Mouse (Mus musculus): Measurements from ENCODE around the gene Ikbkg. TPM values are rescaled to one million over a fixed set of nuclear protein-coding genes. Genes with fewer than 3 reads are reported as not detected.
A peak's percentile ranks its signal among the peaks of the same experiment; 100 is the strongest.
"Not testable (repeated sequence)": the region's sequence is repeated elsewhere in the genome, so short reads cannot be mapped to it uniquely, and the experiment has no call there.

Ikbkg gene
- polyA plus RNA-seq, 1 experiment from 2014 or later, result 22.0 TPM

- WGBS, result 36% methylated on average over 35 of the region's 35 CpGs
- H3K27me3 ChIP-seq (ENCODE audit: control insufficient read depth, insufficient read depth, low read length), result no peaks in the 10 kb centered on the region
- no peaks in the 10 kb centered on the region for H3K9me3 ChIP-seq (ENCODE audit: control insufficient read depth, low read length)
- ATAC-seq (ENCODE audit: low FRiP score, low TSS enrichment), result peak; percentile 1; the same call in 1 of the 2 replicates
- peaks cover under 1% of the 10 kb centered on the region; the same call in 1 of the 2 replicates for H3K36me3 ChIP-seq (ENCODE audit: control insufficient read depth, insufficient read depth, low read length)
- H3K4me2 ChIP-seq (replicated peaks; ENCODE audit: low read depth, low read length), result peak overlapping the region; percentile 61
- H3K4me1 ChIP-seq (ENCODE audit: control insufficient read depth, insufficient read depth, low read length), result no peaks in the 10 kb centered on the region
- H3K9ac ChIP-seq (ENCODE audit: low read depth, low read length), result peak overlapping the region; percentile 50
- peak overlapping the region; percentile 63 for H3K4me3 ChIP-seq (ENCODE audit: low read length)
- peak overlapping the region; percentile 47; the same call in 1 of the 2 replicates for H3K27ac ChIP-seq (ENCODE audit: low read depth, low read length)
These were observed 35.2 kb downstream of the Ikbkg start for GRCm38 (mm10) chrX:74428146-74428825.

- Histone ChIP-seq H3K36me3 (ENCODE audit: control insufficient read depth, insufficient read depth, low read length) (peaks cover 4% of the 10 kb centered on the region), H3K4me1 (ENCODE audit: control insufficient read depth, insufficient read depth, low read length) (no peaks in the 10 kb centered on the region), H3K27me3 (ENCODE audit: control insufficient read depth, insufficient read depth, low read length) (no peaks in the 10 kb centered on the region), H3K27ac (ENCODE audit: low read depth, low read length) (peak within 1 kb of the TSS; percentile 87), H3K4me2 (replicated peaks; ENCODE audit: low read depth, low read length) (peak within 1 kb of the TSS; percentile 61), H3K9me3 (ENCODE audit: control insufficient read depth, low read length) (no peaks in the 10 kb centered on the region), H3K4me3 (ENCODE audit: low read length) (peak within 1 kb of the TSS; percentile 63), H3K9ac (ENCODE audit: low read depth, low read length) (peak within 1 kb of the TSS; percentile 65)
- ATAC-seq (ENCODE audit: low FRiP score, low TSS enrichment), result peak; percentile 89
- 32% methylated on average over 25 of the region's 25 CpGs for WGBS
These were observed 35.8 kb downstream of the Ikbkg start, which contains the start of gene G6pdx for GRCm38 (mm10) chrX:74428826-74429276. Gene G6pdx, minus strand, starts transcription at chrX:74429194.

DNA sequence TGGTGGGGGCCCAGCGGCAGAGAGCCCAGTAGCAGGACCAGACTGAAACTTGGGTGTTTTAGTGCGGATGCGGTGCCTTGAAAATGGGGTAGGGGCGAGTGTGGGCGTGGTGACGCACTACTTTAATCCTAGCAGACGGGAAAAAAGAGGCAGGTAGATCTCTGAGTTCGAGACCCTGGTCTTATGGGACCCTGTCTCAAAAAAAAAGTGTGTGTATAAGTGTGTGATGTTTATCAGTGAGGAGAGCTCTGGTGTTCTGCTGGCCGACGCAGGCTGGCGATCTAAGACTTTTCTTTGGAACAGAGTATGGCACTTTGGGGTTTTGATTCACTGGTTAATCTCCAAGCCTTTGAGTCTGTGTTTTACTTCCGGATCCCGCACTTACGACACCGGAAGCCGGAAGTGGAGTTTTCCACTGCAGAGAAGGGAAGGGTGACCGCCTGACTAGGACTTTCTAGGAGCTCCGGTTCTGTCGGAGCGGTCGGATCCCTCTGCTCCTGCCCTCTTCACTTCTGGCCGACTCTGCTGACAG lies 36.3 kb downstream of the Ikbkg start:
- Histone ChIP-seq H3K27me3 (ENCODE audit: control insufficient read depth, insufficient read depth, low read length) (no peaks in the 10 kb centered on the region), H3K9me3 (ENCODE audit: control insufficient read depth, low read length) (no peaks in the 10 kb centered on the region), H3K27ac (ENCODE audit: low read depth, low read length) (peak overlapping the region; percentile 87), H3K9ac (ENCODE audit: low read depth, low read length) (peak overlapping the region; percentile 65), H3K4me2 (replicated peaks; ENCODE audit: low read depth, low read length) (peak overlapping the region; percentile 61), H3K36me3 (ENCODE audit: control insufficient read depth, insufficient read depth, low read length) (peaks cover 9% of the 10 kb centered on the region), H3K4me1 (ENCODE audit: control insufficient read depth, insufficient read depth, low read length) (no peaks in the 10 kb centered on the region), H3K4me3 (ENCODE audit: low read length) (peak overlapping the region; percentile 63)
- 27% methylated on average over 22 of the region's 22 CpGs for WGBS
- peak; percentile 63 for ATAC-seq (ENCODE audit: low FRiP score, low TSS enrichment)

DNA sequence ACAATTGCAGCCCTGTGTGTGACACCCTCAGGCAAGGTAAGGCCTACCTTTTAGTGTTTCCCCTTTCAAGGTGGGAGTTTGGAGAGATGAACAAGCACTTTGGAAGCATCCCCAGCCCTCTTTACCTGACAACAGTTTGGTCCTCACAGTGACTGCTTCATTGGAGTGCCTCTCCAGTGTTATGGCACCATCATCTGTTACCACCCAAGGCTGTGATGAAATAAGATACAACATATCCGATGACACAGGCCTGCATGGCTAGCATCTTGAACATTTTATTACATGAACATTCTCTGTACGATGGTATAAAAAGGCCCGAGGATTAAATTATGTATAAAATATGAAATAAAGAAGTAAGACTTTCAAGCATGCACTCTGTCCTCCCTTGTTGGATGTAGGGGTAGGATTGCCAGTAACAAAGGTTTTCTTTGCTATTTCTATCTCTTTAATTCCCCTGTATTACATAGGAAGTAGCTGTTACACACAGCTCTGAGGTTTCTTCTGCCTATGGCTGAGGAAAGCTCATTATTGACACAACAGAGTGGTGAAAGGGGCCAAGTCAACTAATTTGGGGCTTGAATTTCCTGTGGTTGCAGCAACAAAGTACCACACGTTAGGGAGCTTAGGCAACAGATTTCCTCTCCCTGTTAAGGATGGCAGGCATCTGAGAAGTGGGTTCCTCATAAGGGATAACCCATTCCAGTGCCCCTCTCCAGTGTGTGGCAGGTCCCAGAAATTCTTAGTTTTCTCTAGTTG lies 58.2 kb downstream of the Ikbkg start:
- ATAC-seq (ENCODE audit: low FRiP score, low TSS enrichment), result no peak
- WGBS, result 84% methylated on average over 4 of the region's 4 CpGs
- no peaks in the 10 kb centered on the region for H3K27me3 ChIP-seq (ENCODE audit: control insufficient read depth, insufficient read depth, low read length)
- no peak overlapping the region for H3K9ac ChIP-seq (ENCODE audit: low read depth, low read length)
- H3K27ac ChIP-seq (ENCODE audit: low read depth, low read length), result no peak overlapping the region
- H3K36me3 ChIP-seq (ENCODE audit: control insufficient read depth, insufficient read depth, low read length), result peaks cover 2% of the 10 kb centered on the region; the same call in 1 of the 2 replicates
- H3K4me2 ChIP-seq (replicated peaks; ENCODE audit: low read depth, low read length), result no peak overlapping the region
- H3K4me1 ChIP-seq (ENCODE audit: control insufficient read depth, insufficient read depth, low read length), result no peaks in the 10 kb centered on the region
- no peaks in the 10 kb centered on the region for H3K9me3 ChIP-seq (ENCODE audit: control insufficient read depth, low read length)
- H3K4me3 ChIP-seq (ENCODE audit: low read length), result no peak overlapping the region

DNA sequence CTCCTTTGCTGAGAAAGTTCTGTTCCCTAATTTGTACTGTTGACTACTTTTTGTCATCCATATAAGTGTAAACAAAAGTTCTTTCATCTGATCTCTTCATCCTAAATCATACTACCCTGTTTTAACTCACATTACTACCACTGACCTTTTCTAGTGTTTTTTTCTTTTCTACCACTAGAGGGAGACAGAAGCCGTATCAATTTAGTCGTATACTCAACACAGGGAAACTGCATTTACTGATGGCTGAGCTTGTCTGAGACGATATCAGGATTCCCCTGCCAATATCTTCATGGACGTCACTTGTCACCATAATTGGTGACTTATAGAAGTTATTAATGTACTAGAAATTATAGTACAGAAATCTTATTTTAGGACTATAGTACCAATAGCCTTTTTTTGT lies 59.7 kb downstream of the Ikbkg start:
- no peak overlapping the region for H3K4me2 ChIP-seq (replicated peaks; ENCODE audit: low read depth, low read length)
- H3K4me3 ChIP-seq (ENCODE audit: low read length), result no peak overlapping the region
- H3K36me3 ChIP-seq (ENCODE audit: control insufficient read depth, insufficient read depth, low read length), result peaks cover 2% of the 10 kb centered on the region; the same call in 1 of the 2 replicates
- WGBS, result 16% methylated on average over 4 of the region's 4 CpGs
- ATAC-seq (ENCODE audit: low FRiP score, low TSS enrichment), result no peak
- no peaks in the 10 kb centered on the region for H3K27me3 ChIP-seq (ENCODE audit: control insufficient read depth, insufficient read depth, low read length)
- H3K9me3 ChIP-seq (ENCODE audit: control insufficient read depth, low read length), result no peaks in the 10 kb centered on the region
- no peak overlapping the region for H3K27ac ChIP-seq (ENCODE audit: low read depth, low read length)
- H3K9ac ChIP-seq (ENCODE audit: low read depth, low read length), result no peak overlapping the region
- H3K4me1 ChIP-seq (ENCODE audit: control insufficient read depth, insufficient read depth, low read length), result no peaks in the 10 kb centered on the region

- H3K27me3 ChIP-seq (ENCODE audit: control insufficient read depth, insufficient read depth, low read length); H3K4me3 ChIP-seq (ENCODE audit: low read length); H3K9me3 ChIP-seq (ENCODE audit: control insufficient read depth, low read length); H3K27ac ChIP-seq (ENCODE audit: low read depth, low read length); H3K36me3 ChIP-seq (ENCODE audit: control insufficient read depth, insufficient read depth, low read length); H3K4me1 ChIP-seq (ENCODE audit: control insufficient read depth, insufficient read depth, low read length); H3K4me2 ChIP-seq (replicated peaks; ENCODE audit: low read depth, low read length); H3K9ac ChIP-seq (ENCODE audit: low read depth, low read length); ATAC-seq (ENCODE audit: low FRiP score, low TSS enrichment): not testable (repeated sequence)
- 68% methylated on average over 12 of the region's 14 CpGs for WGBS
These were observed 88.3 kb downstream of the Ikbkg start, which contains the start of gene Gm6880 for GRCm38 (mm10) chrX:74481349-74481885. Gene Gm6880, minus strand, starts transcription at chrX:74481399.

DNA sequence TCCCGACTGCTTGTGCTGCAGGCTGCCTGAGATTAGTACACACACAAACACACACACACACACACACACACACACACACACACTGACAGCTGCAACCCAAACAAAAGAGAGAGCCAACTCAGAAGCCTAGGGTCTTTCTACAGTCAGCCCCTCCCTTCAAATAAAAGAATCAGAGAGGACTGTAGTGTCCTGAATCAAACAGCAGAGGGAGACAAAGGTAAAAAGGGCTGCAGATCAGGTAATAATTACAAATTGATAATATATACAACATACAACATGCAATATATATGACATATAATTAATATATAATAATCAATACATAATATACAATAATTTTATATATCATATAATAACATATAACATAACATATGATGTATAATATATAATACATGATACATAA lies 104.0 kb downstream of the Ikbkg start:
- no peak overlapping the region for H3K9ac ChIP-seq (ENCODE audit: low read depth, low read length)
- no peak overlapping the region for H3K4me2 ChIP-seq (replicated peaks; ENCODE audit: low read depth, low read length)
- WGBS, result 92% methylated on average over 1 of the region's 1 CpGs
- no peaks in the 10 kb centered on the region for H3K9me3 ChIP-seq (ENCODE audit: control insufficient read depth, low read length)
- ATAC-seq (ENCODE audit: low FRiP score, low TSS enrichment), result no peak
- no peaks in the 10 kb centered on the region for H3K27me3 ChIP-seq (ENCODE audit: control insufficient read depth, insufficient read depth, low read length)
- no peaks in the 10 kb centered on the region for H3K36me3 ChIP-seq (ENCODE audit: control insufficient read depth, insufficient read depth, low read length)
- H3K4me1 ChIP-seq (ENCODE audit: control insufficient read depth, insufficient read depth, low read length), result no peaks in the 10 kb centered on the region
- H3K27ac ChIP-seq (ENCODE audit: low read depth, low read length), result no peak overlapping the region
- no peak overlapping the region for H3K4me3 ChIP-seq (ENCODE audit: low read length)
